Mouse (Mus musculus): Measurements from ENCODE around the gene Dnm1l.
A peak's percentile ranks its signal among the peaks of the same experiment; 100 is the strongest.
"Not testable (repeated sequence)": the region's sequence is repeated elsewhere in the genome, so short reads cannot be mapped to it uniquely, and the experiment has no call there.

Gene Dnm1l

GRCm38 (mm10) chr16:16358481-16359100, at the start of gene Dnm1l:
Gene Dnm1l, minus strand, starts transcription at chr16:16358959.
- DNase-seq (ENCODE audit: low read depth, low spot score) = peak; percentile 93

GRCm38 (mm10) chr16:16367217-16367616, 8.5 kb upstream of the Dnm1l start:
- DNase-seq (ENCODE audit: low read depth, low spot score) = not testable (repeated sequence)

DNA sequence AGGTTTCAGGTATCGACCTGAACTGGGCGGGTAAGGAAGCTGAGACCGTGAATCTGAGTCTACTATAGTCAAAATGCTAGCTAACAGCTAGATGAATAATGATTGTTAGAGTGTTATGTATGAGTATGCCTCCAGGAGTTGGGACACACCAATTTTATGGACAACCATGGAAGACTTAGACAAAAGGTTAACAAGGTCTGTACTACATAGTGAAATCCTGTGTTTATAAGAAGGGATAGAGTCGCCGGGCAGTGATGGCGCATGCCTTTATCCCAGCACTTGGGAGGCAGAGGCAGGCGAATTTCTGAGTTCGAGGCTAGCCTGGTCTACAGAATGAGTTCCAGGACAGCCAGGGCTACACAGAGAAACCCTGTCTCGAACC, 333 bp upstream of the Dnm1l start:
- not testable (repeated sequence) for DNase-seq (ENCODE audit: low read depth, low spot score)

- no peak for DNase-seq (ENCODE audit: low read depth, low spot score)
Measured at GRCm38 (mm10) chr16:16357908-16358307, 851 bp downstream of the Dnm1l start.

- no peak for DNase-seq (ENCODE audit: low read depth, low spot score)
Measured at GRCm38 (mm10) chr16:16346420-16346819, 12.3 kb downstream of the Dnm1l start.

DNA sequence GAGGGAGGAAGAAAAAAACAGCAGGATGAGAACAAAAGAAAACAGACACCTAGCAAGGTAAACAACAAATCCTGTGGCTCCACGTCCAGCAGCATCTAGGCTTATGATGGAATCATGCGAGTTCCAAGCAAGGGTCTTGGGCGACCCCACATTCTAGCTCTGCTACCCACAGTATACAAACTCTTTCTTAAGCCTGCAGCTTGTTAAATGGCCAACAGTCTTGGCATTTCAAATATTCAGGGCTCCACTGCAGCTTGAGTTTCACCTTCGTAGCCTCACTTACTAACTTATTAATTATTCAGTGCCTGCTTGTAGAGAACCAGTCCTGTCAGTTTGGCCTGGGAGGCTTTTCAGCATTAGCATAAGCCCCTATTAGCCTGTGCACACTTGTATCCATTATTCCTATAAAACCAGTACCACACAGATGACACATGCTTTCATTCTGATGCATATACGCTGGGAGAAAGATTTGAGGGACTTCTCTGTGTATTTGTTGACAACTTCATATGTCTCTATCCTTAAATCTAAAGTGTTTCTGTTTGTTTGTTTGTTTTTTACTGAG, 32.9 kb downstream of the Dnm1l start:
- no peak for DNase-seq (ENCODE audit: low read depth, low spot score)

DNA sequence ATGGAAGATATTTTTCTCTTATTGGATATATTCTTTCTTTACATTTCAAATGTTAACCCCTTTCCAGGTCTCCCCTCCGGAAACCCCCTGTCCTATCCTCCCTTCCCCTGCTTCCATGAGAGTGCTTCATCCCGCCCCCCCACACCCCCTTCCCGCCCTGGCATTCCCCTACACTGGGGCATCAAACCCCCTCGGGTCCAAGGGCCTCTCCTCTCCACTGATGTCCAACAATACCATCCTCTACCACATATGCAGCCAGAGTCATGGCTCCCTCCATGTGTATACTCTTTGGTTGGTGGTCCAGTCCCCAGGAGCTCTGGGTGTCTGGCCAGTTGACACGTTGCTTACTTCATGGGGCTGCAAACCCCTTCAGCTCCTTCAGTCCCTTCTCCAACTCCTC, 47.4 kb downstream of the Dnm1l start:
- no peak for DNase-seq (ENCODE audit: low read depth, low spot score)

GRCm38 (mm10) chr16:16303888-16304287, 54.9 kb downstream of the Dnm1l start:
- DNase-seq (ENCODE audit: low read depth, low spot score) = peak; percentile 12

DNA sequence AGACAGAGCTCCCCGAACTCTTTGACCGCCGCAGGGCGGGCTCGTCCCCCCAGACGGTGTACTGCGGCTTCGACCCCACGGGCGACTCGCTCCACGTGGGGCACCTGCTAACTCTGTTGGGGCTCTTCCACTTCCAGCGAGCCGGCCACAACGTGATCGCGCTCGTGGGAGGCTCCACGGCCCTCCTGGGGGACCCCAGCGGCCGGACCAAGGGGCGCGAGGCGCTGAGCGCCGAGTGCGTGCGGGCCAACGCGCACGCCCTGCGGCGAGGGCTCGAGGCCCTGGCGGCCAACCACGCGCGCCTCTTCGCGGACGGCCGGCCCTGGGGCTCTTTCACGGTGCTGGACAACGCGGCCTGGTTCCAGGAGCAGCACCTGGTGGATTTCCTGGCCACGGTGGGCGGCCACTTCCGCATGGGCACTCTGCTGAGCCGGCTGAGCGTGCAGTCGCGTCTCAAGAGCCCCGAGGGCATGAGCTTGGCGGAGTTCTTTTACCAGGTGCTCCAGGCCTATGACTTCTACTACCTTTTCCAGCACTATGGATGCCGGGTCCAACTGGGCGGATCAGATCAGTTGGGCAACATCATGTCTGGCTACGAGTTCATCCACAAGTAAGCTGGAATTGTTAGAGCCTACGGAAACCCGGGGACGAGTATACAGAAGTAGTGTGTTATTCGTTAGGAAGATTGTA, 55.5 kb downstream of the Dnm1l start:
- peak; percentile 50 for DNase-seq (ENCODE audit: low read depth, low spot score)

- DNase-seq (ENCODE audit: low read depth, low spot score) = peak; percentile 94
Measured at GRCm38 (mm10) chr16:16302369-16303137, 56.2 kb downstream of the Dnm1l start, which contains the start of gene Yars2. Gene Yars2, plus strand, starts transcription at chr16:16302965.

- DNase-seq (ENCODE audit: low read depth, low spot score) = no peak
Measured at GRCm38 (mm10) chr16:16273752-16274151, 85.0 kb downstream of the Dnm1l start.

DNA sequence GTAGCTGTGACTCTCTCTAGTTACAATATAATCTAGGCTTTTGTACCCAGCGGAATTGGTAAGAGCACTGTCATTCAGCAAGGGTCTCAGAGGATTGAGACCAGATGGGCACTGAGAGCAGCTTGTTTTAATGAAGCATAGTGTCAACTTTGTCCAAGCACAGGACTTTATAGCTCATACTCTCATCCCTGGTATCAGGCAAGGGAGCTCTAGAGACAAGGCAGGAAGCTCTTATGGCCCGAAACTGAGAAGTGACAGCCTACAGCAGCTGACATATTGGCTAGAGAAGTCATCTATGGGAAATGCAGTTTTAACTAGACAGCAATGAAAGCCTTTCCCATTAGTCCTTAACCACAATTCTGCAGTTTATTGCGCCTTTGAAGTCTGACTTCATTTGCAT, 85.8 kb downstream of the Dnm1l start:
- no peak for DNase-seq (ENCODE audit: low read depth, low spot score)

- no peak for DNase-seq (ENCODE audit: low read depth, low spot score)
Measured at GRCm38 (mm10) chr16:16262436-16262835, 96.3 kb downstream of the Dnm1l start.
